Mouse (Mus musculus) cerebellum, adult 9-11 months (tissue): ENCODE measurements at regions not wholly inside any gene's neighbourhood (a gene's known extent, or its start where the extent isn't known, plus 50 kb on each side); places are given as distances from the start of the nearest gene placed in this dataset.
A peak's percentile ranks its signal among the peaks of the same experiment; 100 is the strongest.

Experiments used
- DNase-seq: peaks from one replicate; pipeline ENCODE4 v3.0.0; 2022

DNA sequence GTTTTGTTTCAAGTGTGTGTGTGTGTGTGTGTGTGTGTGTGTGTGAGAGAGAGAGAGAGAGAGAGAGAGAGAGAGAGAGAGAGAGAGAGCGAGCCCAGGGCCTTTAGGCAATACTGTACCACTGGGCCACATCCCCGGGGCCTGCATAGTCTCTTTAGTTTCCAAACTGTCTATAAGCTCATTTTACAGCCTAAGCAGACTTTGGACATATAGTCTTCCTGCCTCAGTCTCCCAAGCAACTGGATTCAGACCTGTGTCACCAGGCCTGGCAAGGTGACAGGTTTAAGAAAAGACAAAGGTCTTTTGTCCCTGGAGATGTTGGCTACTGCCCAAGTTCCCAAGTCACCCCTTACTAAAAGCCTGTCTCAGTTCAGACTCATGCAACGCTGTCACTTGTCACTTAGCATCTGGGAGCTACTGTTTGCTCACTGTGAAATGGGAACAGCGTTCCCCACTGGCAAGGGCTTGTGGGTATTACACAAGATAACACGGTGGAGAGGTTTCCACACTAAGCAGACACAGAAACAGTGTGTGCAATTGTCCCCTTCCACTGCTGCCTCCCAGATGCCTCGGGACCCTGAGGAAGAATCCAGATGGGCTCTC, 113.6 kb upstream of the Irf2bp2 start:
- no peak for DNase-seq

- no peak for DNase-seq
Observed at GRCm38 (mm10) chr8:126706247-126706646, 112.5 kb upstream of the Irf2bp2 start.

GRCm38 (mm10) chr8:126705391-126705790, 111.6 kb upstream of the Irf2bp2 start:
- DNase-seq, result no peak

DNA sequence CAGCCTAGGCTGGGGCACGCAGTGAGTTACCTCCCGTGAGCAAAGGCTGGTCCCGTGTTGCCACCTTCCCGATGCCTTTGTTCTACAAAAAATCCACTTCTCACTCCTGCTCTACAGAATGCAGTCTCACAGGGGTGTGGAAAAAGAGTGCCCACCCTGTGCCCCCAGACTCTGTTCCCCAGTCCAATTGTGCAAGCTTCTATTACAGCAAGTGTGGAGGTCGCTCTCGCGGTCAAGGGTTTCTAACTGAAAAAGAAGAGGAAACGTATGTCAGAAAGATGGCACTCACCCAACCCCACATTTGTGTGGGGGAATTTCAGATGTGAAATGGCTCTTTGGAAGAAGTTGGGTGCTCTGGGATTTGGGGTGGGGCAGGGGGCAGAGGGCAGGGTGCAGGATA, 110.9 kb upstream of the Irf2bp2 start:
- no peak for DNase-seq

DNA sequence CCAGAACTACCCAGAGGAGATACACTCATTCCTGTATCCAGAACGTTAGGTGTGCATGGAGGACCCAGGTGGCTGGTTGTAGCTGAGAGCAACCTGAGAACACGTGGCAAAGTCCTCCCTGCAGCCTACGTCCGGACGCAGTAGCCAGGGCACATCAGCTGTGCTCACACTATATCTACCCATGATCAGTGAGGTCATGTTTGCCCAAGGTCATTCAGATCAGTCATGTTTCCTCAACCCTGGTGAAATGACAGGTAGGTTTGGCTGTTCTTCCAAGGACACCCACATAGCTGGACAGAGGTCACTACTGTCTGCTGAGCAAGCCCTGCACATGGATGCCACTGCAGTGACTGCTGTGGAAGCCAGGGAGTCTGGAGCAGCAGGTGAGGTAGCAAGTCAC, 109.8 kb upstream of the Irf2bp2 start:
- no peak for DNase-seq

DNA sequence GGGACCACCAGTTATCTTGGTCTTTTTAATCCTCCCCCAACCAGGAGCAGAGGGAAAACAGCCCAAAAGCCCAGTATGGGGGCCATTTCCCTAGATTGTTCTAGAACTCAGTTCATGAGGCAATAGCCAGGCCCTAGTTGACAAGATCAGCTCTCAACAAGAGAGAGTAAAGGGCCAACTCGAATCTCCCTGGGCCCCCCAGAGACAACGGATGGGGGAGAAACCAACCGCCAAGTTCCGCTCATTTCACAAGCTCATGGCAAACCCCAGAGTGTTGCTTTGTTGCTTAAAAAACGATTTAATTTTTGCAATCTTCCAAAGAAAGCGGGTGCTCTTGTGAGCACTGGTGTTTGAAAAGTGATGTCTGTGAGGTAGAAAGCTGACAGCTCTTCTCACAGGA, 108.5 kb upstream of the Irf2bp2 start:
- no peak for DNase-seq

DNA sequence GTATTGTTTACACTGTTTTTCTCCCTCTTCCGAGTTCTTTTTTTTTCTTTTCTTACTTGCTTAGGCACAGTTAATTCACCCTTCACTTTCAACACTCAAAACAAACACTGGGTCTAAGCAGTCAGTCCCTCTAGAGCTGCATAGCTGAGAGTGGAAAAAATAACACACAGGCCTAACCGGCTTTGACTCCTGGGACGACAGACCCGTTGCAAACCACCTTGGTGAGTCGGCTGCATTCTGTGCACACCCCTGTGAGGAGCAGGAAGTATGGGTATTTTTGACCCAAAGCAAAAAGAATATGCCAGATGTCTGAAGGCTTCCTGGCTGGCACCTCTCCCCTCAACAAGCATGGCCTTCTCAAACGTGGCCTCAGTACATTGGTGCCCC, 105.6 kb upstream of the Irf2bp2 start:
- no peak for DNase-seq

GRCm38 (mm10) chr8:126698601-126699388, 105.0 kb upstream of the Irf2bp2 start:
- DNase-seq, result no peak

DNA sequence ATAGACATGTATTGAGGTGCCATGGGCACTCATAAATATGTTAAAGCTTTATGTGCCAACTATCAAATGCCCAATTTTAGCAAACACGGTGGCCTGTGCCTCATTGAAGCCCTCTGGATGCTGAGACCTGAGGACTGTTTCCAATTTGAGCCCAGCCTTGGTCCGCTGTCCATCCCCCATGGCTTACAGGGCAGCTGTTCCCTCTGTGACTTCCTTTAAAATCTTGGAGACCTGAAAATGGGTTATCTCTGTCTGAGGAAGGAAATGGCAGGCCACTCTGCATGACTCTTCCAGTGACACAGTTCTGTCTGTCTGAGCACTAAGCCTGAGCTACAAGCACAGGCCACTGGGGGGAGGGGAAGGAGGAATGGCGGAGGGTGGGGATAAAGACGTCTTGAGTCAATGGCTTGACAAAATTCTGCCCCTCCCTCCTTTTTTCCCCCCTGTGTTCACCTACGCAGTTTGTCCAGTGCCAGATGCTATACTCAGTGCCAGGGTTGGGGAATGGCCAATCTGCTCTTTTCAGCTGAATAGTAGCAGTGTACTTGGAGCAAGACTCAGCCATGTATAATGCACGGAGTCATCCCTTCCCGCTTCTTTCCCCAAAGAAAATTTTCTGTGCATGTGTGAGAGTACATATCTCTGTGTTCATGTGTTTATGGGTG, 102.7 kb upstream of the Irf2bp2 start:
- DNase-seq, result no peak

GRCm38 (mm10) chr8:126694370-126694769, 100.6 kb upstream of the Irf2bp2 start:
- DNase-seq, result peak; percentile 35

DNA sequence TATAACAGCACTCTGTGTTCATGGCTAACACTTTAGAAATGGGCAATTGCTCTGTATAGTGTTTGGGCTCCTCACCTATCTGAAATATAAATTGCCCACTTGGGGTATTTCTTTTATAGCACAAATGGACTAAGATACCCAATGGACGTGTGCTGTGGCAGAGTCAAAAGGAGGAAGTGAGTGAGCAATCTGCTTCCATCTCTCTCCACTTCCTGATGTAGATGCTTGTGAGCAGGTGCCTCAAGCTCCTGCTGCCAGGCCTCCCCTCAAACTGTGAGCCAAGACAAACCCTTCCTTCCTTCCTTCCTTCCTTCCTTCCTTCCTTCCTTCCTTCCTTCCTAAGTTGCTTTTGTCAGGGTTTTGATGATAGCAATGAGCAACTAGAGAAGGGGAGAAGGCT, 99.9 kb upstream of the Irf2bp2 start:
- DNase-seq, result no peak

- DNase-seq, result no peak
Observed at GRCm38 (mm10) chr8:126692711-126693110, 98.9 kb upstream of the Irf2bp2 start.

GRCm38 (mm10) chr8:126692263-126692662, 98.5 kb upstream of the Irf2bp2 start:
- DNase-seq, result no peak

- no peak for DNase-seq
Observed at GRCm38 (mm10) chr8:126688450-126688849, 94.7 kb upstream of the Irf2bp2 start.

DNA sequence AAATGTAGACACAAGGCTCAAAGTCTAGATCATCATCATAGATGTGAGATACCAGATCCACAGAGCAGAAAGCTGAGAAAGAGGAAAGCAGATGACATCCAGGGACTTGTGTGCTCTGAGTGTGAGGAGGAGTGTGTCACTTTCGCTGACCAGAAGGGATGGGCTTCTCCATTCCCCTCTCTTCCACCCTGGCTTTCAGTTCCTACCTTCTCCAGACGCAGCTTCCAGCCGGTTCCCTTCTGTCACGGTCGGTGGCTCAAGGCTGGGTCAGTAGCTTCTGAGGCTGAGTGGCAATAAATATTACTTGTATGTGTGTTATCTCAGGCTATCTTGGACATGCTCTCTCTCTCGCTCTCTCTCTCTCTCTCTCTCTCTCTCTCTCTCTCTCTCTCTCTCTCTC, 94.2 kb upstream of the Irf2bp2 start:
- DNase-seq, result no peak

DNA sequence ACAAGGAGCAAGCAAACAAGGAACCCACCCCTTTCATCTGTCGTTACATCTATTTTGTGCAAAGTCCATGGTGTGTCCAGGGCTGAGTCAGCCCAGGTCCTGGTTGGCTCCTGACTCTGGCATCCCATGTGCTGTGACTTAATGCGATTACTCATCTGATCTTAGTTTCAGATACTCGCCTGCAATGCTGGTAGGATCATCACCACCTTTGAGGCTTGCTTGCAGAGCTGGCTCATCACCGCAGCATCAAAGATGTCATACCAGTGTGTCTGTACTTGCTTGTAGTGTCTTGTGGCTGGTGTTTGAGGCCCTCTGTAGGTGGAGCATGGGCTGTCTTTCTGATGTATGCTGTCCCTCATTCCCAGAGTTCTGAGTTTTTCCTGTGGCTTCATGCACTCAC, 93.0 kb upstream of the Irf2bp2 start:
- no peak for DNase-seq

GRCm38 (mm10) chr8:126685365-126685764, 91.6 kb upstream of the Irf2bp2 start:
- no peak for DNase-seq

GRCm38 (mm10) chr8:126683950-126684349, 90.2 kb upstream of the Irf2bp2 start:
- DNase-seq, result no peak

DNA sequence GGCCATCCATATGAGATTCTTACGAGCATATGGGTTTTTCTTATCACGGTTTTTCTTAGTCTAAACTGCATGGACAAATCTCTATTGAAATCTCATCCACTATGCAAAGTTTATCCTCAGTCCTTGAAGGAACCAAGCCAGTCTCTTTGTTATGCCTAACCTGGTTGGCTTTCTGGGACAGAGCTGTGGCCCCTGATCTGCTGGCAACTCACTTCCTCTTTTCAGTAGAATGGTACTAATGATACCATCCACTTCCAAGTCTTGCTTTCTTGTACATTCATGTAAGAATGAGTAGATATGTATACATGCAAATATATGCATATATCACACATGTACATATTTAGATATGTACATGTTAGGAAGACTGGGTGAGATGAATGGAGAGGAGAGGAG, 89.8 kb upstream of the Irf2bp2 start:
- no peak for DNase-seq

GRCm38 (mm10) chr8:126682817-126683554, 89.2 kb upstream of the Irf2bp2 start:
- no peak for DNase-seq

DNA sequence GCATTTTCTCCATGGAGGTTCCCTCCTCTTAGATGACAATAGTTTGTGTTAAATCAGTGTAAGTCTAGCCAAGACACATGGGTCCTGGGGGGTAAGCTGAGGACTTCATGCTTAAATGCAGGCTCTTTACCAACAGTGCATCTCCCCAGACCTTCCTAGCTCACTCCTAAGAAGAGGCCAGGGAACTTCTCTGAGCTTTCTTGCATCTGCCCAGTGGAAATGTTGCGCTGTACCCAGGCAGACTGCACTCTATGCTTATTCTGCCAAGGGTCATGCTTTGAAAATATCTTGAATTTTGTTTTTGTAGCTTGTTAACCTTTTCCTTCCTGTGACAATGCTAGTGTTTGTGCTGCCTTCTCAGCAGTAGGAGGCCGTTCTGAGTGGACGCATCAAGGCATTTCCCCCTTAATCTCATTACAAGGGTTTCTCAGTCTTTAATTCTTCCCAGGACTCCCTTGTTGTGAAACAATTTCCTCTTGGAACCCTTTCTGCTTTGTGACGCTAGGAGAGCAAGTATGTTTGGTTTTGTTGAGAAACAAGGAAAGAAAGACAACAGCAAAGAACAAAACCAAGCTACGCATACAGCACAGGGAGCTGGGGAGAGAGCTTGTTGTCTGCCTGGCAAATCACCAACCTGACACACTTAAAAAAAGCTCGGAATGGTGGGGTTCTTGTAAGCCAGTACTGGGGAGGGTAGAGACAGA, 88.3 kb upstream of the Irf2bp2 start:
- DNase-seq, result no peak

DNA sequence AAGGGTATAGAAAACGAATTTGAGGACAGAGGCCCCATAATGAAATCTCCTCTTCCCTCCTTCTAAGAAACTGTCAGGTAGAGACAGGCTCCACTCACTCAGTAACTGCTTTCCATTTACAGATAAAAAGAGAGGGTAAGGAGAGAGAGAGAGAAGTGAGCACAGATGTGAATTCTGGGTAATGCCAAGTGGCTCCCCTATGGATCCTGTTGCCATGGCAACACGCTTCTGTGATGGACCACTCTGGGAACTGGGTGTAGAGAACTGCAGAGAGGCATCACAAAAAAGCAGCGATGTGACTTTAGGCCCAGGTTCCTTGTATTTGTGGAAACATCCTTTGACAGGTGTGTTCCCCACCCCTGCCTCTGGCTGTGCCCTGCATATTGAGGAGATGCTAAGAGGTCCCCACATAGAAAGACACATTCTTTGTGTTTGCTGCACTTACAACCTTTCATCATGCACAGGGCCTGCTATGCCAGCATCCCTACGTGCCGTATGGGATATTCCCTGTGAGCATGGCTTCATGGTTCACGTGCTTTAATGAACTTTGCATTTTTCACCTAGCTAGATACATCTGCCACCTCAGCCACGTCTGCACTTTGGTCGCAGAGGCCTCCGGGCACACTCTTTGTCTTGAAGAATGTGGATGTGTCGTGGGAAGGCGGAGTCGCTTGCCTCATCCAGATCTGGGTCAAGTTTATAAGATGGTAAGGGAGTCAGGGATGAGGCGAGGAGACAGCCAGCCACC, 84.4 kb upstream of the Irf2bp2 start:
- no peak for DNase-seq
